Mouse (Mus musculus) cerebellum, adult 18-20 months (tissue): Measurements from ENCODE around the gene Ccdc150.
A peak's percentile ranks its signal among the peaks of the same experiment; 100 is the strongest.

Experiments used
- DNase-seq, 2 experiments: peaks; one replicate each; pipeline ENCODE4 v3.0.0; 2021

Ccdc150 gene

DNA sequence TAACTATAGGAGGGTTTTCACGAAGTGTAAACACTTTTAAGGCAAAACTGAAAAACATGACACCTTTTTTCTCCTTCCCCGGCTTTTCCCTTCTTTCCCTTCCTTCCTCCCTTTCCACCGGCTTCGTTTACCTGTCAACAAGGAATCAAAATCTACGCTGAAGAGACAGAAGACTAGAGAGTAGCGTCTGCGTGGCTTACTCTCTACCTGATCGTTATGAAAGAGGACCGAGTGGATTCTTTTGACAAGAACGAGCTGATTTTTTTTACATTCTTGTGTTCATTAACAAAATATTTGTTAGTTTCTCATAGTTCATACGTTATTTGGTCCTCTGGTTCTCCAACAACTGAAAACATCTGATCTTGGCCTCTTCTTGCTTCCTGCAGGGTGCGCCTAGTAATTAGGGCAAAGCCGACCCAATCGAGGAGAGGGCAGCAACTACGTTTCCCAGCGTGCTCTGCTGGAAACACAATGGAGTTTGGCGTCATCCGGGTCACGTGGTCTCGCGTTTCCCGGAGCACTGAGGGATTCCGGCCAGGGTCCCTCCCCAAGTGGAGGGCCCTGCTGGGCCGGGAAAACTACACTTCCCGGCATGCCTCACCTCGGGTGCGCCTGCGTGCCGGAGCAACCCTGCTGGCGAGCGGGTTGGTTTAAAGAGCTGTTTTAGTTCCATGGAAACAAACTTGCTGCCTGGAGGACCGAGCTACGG lies at the start of gene Ccdc150:
TSS of gene Ccdc150 (plus strand) at position 526 of the 709 bp plus-strand sequence.
- DNase-seq = peak; percentile 97 to 99

DNA sequence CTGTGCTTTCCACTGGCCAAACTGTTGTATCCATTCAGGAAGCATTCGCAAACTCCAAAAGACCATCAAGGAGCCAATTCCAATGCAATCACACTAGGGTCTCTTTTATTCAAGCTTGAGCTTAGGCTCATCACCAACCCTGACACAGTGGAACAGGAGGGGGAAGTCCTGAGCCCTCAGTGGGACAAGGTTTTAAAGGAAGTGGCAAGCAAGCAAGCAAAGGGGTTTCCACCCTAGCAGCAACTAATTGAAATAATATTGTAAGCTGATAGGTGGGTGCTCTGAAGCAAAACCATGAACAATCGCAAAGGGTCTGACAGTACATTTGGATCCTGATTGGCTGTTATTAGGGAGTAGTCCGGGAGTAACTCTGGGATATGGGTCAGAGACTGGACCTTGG lies 30.2 kb upstream of the Ccdc150 start:
- DNase-seq = no peak

DNA sequence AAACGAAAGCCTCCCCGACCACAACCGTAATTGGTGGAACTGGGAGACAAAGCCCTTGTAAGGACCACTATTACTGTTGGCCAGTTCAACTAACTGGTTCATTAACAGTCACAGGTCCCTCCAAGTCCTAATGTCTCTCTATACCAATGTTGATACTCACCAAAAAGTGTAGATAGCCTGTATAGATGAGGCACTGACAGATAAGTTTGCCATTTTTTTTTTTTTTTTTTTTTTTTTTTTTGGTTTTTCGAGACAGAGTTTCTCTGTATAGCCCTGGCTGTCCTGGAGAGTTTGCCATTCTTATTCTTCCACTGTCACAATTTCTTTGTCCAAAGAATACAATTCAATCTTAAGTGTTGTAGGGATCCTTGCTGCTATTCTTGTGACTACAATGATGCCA lies 7.8 kb upstream of the Ccdc150 start:
- DNase-seq = no peak

DNA sequence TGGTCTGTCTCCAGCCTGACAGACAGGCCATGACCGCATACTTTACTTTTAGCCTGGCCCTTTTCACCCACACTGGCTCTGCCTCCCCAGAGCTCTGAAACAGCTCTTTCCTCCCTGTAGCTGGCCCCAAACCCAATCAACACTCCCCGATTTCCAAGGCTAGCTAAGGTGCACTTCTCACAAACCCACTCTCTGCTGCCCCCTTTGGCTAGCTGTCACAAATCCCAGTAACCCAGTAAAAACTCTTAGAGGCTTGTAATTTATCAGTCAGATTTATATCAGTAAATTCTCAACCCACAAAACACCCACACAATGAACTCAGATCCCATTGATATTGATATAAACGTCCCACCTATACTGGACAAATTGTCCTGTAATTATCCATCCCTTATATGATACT lies 25.1 kb downstream of the Ccdc150 start:
- DNase-seq = no peak

DNA sequence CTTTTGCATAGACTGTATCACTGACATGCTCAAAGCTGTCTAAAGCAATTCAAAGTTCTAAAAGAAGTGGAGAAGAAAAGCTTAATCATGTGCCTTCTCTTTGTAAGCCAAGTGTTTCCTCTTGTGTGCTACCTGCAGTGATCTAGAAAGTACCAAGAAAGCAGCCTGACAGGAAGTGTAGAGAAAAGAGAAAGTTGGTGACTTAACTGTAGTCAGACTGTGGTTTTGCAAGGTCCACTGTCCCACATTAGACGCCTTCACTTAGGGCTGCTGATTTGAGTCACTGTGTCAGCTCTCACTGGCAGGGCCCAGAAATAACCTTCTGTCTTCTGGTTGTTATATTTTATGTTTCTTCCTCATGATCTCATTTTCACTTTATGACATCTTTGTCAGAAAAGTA lies 29.1 kb downstream of the Ccdc150 start:
- no peak for DNase-seq

DNA sequence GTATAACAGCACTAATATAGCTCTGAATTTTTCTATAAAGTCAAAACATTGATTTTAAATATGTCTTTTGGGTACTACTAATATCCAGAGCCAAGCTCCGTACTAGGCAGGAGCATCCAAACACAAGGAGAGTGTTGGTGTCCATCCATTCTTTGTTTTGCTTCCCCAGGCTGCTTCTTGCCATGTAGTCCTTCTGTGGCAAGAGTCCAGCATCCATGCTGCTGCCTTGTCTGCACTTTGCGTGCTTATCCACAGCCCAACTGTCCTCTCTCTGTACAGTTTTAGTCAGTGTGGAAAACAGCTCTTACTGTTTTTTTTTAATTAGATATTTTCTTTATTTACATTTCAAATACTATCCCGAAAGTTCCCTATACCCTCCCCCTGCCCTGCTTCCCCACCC lies 30.2 kb downstream of the Ccdc150 start:
- no peak for DNase-seq

DNA sequence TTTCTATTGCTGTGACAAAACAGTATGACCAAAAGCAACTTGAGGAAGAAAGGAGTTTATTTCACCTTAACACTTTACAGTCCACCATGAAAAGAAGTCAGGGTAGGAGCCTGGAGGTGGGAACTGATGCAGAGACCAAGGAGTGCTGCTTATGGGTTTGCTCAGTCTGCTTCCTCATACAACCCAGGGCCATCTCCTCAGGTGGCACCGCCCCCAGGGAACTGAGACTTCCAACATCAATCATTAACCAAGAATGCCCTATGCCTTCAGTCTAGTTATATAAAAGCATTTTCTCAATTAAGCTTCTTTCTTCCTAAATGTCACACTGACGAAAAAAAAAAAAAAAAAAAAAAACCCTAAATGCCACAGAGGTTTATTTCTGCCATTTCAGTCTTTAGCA lies 55.9 kb downstream of the Ccdc150 start:
- DNase-seq = no peak

DNA sequence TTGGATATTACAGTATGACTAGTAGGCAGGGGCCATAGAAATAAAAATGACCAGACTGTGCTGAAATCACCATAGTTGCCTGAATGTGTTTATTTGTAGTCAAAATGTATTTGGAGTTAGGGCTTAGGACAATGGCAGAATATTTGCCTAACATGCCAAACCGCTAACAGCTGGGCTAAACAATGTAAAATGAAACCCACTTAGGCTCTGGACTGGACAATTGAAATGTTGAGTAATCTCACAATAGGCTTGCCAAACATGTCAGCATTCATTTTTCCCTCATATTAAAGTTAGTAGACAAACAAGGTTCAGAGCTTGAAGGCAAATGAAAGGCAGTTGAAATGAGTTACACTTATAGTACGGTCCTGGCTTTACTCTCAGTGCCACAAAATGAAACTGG lies 76.2 kb downstream of the Ccdc150 start:
- no peak for DNase-seq

DNA sequence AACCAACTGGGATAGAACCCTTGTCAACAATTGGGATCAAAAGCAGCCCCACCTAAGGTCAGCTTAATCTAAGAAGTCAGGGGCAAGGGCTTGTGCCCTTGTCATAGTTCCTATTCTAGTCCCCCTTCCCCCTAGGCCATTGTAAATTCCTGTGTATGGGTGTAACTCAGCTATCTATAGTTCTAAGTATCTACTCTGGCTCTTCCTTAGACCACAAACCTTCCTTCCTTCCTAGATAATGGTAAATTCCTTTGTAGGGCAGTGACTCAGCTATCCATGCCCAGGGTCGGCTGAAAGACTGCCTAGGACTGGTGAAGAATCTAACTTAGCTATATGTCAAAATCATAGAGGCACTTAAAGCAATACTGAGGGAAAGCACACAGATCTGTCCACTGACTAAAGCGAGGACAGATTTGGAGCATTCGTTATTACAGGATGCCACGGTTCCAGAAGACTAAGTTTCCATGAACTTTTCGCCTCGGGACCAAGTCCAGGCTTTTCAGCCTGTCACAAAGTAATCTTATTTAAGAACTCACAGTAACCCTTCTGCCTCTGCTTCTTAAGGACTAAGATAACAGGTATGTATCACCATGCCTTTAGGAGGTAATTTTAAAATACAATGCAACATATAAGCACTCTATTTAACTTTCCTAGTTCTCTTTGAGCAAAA lies 77.5 kb downstream of the Ccdc150 start:
- DNase-seq = no peak

DNA sequence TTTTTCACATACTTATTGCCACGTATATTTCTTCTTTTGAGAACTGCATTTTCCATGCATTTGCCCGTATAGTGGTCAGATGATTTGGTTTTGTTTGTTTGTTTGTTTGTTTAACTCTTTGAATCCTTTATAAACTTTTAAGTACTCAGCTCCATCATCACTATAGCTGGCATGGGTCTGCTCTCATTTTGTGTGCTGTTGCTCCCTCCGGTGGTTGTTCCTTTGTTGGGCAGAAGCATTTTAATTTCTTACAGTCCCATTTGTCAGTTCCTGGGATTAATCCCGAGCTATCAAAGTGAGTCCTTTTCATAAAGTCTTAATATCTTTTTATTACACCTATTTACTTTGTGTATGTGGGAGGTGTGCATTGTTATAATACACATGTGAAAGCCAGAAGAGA lies 82.5 kb downstream of the Ccdc150 start:
- peak; percentile 35 to 49 for DNase-seq

DNA sequence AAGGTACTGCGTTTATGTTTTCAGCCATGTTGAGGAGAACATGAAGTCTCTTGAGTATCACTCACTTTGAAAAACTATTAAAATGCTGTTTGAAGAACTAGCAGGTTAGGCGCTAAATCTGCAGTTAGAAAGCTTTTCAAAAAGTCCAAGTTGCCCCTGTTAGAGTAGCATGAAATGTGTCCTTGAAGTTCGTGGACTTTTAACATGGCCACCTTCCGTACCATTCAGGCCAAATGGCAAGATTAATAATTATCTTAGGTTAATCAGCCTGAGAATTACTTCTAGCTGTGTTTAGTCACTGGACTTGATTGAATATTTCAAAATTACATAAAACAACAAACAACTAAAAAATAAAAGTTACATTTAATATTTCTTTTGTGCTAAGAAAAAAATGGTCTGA lies 104.3 kb downstream of the Ccdc150 start:
- no peak for DNase-seq

DNA sequence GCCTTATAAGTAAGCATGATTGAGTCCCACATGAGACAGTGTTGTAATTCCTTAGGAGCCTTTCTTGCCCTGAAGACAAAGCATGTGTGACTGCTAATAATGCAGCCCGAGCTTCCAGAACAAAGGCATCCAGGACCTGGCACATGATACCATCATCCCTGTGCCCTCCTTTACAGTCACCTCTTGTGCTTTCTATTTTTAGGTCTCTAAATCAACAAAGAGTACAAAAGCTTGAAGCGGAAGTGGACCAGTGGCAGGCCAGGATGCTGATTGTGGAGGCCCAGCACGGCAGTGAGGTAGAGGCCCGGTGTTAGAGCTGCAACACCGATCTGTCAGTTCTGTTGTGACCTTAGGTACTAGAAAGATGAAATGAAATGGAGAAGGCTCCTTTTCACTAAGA lies 105.0 kb downstream of the Ccdc150 start:
- no peak for DNase-seq

DNA sequence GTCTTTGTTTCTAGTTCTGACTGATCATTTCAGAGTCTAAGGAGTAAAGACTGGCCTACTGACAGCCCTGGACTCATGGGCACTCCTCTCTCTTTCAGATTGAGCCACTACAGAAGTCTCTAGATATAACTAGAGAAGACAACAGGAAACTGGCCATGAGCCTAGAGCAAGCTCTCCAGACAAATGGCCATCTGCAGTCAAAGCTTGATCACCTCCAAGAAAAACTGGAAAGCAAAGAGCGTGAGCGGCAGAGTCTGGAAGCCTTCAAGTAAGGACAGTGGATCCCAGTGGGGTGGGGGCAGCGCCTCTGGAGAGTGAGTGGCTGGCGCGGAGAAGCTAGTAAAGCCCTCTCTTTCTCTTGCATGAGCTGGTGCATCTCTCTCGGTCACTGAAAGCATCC lies 106.1 kb downstream of the Ccdc150 start:
- peak in 1 of 2 experiments; percentile 15 for DNase-seq

DNA sequence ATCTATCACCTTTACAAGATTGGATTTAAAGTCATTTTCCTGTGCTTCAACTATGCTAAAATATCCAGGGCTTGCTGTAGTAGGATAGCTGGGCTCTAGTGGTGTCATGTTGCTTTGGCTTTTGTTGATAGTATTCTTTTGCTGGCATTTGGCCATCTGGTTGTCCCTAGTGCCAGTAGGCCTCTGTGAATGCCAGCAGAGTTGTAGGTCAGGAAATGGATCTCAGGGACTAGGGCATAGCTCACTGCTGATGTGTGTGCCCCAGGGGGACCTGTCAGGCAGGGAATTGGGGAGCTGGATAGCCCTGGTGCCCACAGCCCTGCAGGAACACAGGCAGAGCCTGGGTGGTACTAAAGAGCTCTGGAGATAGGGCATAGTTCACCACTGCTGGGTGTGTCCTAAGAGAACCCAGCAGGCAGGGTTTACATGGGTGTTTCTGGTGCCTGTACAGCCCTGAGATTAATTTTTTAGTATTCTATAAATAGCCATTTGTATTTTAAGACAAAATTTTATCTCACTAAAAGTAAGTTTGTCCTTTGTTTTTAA lies 127.1 kb downstream of the Ccdc150 start:
- DNase-seq = peak in 1 of 2 experiments; percentile 11

DNA sequence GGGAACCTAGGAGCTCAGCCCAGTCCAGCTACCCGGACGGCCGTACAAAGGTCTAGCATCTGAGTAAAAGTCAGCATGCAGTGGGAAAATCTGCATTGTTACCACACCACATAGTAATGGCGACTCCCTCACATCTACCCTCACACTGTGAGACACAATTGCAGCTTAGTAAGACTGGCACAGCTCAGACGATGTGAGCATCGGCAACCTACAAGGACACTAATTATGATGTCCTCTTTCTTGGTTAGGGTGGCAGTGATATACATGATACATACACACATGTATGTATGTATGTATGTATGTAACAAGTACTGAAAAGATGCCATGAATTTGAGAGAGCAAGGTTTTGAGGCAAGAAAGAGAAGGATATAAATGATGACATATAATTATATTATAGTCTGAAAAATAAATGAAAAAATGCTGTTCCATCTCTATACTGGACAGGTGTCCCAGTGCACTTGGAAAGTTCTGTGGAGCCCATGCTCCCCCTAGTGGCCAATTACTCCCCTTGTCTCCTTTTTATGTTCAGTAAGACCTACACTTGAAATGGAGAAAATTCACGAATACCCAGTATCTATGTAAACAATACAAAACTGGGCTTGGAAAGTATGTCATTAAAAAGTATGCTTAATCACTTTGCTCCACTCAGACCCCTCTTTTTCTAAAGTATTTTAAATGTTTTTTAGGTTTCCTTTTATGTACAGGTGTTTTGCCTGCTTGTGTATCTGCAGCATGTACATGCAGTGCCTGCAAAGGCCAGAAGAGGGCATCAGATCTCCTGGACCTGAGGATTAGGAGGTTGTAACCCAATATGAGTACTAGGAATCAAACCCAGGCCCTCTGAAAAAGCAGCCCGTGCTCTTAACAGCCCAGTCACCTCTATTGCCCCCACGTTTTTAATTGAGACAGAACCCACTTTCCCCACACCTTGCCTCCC lies 130.8 kb downstream of the Ccdc150 start:
- DNase-seq = peak; percentile 70 to 71

DNA sequence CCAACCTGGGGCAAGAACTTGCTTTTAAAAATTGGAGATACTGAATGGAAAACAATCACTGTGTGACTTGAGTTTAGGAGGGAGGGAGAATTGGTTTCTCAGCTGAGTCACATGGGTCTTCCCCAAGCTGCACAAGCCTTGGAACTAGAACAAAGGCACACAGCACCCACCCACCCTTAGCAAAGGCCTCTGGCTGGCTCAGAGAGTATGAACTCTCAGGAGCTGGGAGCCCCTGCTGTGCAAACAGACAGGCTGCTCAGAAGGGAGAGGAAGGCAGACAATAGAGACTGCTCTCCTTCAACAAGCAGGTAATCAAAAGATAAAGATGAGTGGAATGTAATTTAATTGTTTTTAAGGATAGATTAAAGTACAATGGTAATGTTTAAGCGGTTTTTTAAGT lies 133.7 kb downstream of the Ccdc150 start:
- DNase-seq = no peak

DNA sequence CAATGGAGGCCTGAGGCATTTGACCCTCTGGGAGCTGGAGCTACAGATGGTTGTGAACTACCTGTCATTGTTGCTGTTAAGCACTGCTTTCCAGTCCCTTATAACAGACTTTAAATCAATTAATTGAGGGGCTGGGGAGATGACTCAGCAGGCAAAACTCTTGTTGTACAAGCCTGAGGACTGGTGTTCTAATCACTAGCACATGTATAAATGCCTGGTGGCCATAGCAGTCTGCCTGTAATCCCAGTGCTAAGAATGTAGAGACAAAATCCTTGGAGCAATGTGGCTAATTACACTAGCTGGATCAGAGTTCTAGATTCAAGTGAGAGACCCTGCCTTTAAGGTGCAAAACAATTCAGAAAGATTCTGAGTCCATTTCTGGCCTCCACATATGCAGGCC lies 152.3 kb downstream of the Ccdc150 start:
- no peak for DNase-seq
